Mouse (Mus musculus) lung, postnatal 14 days (tissue): Measurements from ENCODE around the gene Rbm8a.

Source experiments
- DNase-seq: peaks from one replicate; pipeline ENCODE4 v3.0.0; 2021

Rbm8a gene

DNA sequence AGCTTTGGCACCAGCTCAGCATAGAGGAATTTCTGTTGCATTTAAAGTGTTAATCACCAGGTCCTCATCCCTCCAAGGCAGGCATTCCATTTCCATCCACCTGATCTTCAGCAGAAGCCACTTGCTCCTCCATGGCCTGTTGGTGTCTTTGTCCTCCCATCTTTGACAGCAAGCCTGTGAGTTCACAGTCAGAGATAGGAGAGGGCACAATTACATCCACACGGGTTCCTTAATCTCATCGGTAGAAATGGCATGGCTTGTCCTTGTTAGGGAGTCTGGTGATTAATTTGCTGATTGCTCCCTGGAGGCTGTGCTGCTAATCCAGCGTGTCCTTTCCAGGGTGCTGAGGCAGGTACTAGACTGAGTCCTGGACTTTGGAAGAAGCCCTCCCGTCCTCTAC is 43.8 kb downstream of the Rbm8a start:
- DNase-seq: no peak

DNA sequence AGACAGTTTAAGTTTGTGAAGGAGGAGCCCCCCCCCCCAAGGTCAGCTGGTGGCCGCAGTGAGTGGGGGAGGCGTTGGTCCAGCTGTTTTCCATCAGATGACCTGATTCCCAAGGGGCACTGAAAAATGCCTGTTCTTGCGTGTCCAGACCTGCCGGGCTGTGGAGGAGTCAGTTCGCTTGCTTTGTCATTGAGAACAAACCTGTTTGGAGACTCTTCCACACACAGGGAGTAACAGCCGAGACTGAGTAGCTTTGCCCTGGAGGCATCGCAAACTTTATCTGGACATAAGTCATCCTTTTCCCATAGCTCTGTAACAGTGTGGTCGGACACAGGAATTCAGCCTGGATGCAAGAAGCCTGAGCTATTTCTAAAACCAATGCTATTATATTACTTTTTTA is 44.7 kb downstream of the Rbm8a start:
- no peak for DNase-seq

DNA sequence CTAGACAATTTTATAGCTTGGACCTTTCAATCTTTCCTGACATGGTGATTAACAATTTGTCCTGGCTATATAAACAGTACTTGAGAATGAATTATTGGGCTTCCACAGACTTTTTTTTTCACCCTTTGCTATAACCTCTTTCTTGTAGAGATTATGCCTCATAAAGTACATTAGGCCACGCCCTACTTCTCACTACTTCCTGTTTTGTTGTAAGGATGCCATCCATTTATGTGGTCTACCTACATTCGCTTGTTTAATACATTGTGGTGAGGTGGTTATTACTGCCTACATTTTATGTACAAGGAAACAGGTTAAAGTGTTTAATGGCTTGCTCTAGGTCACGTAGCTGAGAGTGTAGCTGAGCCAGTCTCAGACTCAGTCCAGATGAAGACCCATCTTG is 45.4 kb downstream of the Rbm8a start:
- DNase-seq: no peak

DNA sequence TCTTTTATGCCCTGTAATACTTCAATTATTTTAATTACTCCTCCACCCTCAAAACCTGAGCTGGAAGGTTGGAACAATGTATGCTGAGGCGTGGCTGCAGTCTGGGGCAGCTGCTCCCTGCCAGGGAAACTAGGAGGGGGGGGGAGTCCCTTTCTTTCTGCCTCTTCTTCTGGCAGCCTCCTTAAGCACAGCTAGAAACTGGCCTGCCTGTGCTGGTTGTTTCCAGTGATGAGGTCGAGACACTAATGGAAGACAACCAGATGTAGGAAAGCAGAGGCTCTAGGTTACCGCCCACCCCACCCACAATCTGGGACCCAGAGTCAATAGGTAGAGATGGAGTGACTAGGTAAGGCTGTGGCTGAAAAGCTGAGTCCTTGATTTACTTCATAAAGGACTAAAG is 46.0 kb downstream of the Rbm8a start:
- no peak for DNase-seq

DNA sequence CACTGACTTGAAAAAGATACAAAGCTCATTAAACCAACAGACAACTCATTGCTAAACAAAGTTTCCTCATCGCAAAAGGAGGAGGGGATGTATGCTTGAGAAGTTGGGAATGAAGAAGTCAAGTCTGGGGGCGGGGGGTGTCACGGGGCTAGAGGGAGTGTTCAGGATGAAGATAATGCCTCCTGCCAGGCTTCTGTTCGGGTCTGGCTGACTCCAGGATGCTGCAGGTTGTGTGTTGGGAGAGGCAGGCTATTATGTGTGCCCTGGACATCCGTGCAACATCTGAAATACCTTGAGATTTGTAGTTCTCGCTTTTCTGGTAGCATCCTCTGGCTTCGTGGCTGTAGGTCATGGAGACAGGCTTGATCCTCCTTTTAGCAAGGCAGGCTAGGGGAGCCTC is 48.7 kb downstream of the Rbm8a start:
- no peak for DNase-seq

DNA sequence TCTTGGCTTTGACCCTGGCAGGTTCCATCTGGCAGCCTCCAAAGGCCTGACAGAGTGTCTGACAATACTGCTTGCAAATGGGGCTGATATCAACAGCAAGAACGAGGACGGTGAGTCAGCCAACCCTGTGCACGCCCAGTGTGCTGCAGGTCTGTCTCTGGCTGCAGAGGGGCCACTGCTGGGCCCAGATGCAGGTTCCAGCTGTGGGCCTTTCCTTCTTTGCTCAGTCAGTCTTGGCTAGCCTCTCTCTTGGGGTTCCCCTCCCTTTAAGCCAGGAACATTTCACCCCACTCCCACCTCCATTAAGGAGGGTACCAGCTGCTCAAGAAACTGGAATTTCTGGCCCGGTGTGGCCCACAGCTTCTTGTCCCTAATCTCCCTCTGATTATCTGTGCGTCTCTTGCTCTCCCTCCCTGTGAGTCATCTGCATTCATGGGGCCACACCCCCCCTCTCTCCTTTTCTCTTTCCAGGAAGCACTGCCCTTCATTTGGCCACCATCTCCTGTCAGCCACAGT is 49.5 kb downstream of the Rbm8a start:
- DNase-seq: no peak

DNA sequence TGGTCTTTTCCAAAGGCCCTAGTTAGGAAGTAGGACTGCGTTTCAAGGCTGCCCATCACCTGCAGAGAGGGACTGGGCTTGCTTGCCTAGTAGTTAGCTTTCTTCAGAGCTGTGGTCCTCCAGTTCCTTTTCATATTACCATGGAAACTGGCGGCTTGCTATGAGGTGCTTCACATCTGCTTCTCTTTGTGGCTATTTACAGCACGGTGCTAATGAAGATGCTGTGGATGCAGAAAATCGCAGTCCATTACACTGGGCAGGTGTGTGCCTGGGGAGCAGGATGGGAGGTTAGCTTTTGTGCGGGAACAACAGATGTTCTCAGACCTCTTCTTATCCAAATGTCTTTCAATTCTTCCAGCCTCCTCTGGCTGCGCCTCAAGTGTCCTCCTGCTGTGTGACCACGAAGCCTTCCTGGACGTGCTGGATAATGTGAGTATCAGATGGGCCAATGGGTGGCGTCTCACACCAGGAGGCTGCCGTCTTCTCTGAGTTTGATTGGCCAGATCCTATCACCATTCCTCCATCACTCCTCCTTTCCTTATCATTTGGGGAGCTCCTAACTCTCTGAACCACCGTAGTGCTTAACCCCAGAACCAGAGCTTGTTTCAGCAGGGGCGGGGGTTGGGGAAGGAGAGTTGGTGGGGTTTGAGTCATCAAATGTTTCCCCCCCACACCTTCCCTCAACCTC is 50.7 kb downstream of the Rbm8a start:
- no peak for DNase-seq
